Mouse (Mus musculus) embryonic facial prominence, embryonic 13.5 days (tissue): ENCODE measurements around the gene G6pc3. TPM values are rescaled to one million over a fixed set of nuclear protein-coding genes. Genes with fewer than 3 reads are reported as not detected.

ENCODE experiments used
- ATAC-seq: fragments of 200-750 bp; cut with Nextera tagmentation; 2 replicates; pipeline ENCODE4 v1.8.0; 2017; ENCODE audit warnings: low read depth; ENCODE audit not compliant: insufficient number of reproducible peaks, insufficient read depth, low FRiP score, low TSS enrichment
- H3K27ac ChIP-seq: fragments of 300-500 bp; sonication (generic); 2 replicates; pipeline ENCODE4 v1.5.1; 2015; ENCODE audit warnings: moderate library complexity, mild to moderate bottlenecking, inconsistent platforms
- H3K27me3 ChIP-seq: fragments of 300-500 bp; sonication (generic); 2 replicates; pipeline ENCODE4 v1.6.1; 2015; ENCODE audit warnings: mild to moderate bottlenecking, inconsistent platforms
- H3K36me3 ChIP-seq: fragments of 300-500 bp; sonication (generic); 2 replicates; pipeline ENCODE4 v1.6.1; 2015; ENCODE audit warnings: mild to moderate bottlenecking, inconsistent platforms
- H3K4me1 ChIP-seq: fragments of 300-500 bp; sonication (generic); 2 replicates; pipeline ENCODE4 v1.6.1; 2015; ENCODE audit warnings: inconsistent platforms
- H3K4me2 ChIP-seq: fragments of 300-500 bp; sonication (generic); 2 replicates; pipeline ENCODE4 v1.6.1; 2015; ENCODE audit warnings: moderate library complexity, mild to moderate bottlenecking, inconsistent platforms
- H3K4me3 ChIP-seq: fragments of 300-500 bp; sonication (generic); 2 replicates; pipeline ENCODE4 v1.5.1; 2015; ENCODE audit warnings: mild to moderate bottlenecking, inconsistent platforms
- H3K9ac ChIP-seq: fragments of 300-500 bp; sonication (generic); 2 replicates; pipeline ENCODE4 v1.6.1; 2015; ENCODE audit warnings: mild to moderate bottlenecking, inconsistent platforms
- H3K9me3 ChIP-seq: fragments of 300-500 bp; sonication (generic); 2 replicates; pipeline ENCODE4 v1.6.1; 2016; ENCODE audit warnings: inconsistent platforms
- WGBS: fragments of 180-500 bp; shearing (Covaris S2); methylation state at CpG from one replicate; pipeline ENCODE4 v1.1.7; 2015; ENCODE audit warnings: mixed read lengths; 5-methylcytosine and 5-hydroxymethylcytosine counted together
- polyA plus RNA-seq: library from polyadenylated mRNA; unstranded; fragments of >200 nt; fragmentation: Nextera tagmentation; extraction: Ambion mirVana; gene quantifications from 2 replicates; pipeline ENCODE4 v1.2.1, GENCODE M21; 2015

Gene G6pc3
- polyA plus RNA-seq: 27.6 and 28.3 TPM in 2 replicates

DNA sequence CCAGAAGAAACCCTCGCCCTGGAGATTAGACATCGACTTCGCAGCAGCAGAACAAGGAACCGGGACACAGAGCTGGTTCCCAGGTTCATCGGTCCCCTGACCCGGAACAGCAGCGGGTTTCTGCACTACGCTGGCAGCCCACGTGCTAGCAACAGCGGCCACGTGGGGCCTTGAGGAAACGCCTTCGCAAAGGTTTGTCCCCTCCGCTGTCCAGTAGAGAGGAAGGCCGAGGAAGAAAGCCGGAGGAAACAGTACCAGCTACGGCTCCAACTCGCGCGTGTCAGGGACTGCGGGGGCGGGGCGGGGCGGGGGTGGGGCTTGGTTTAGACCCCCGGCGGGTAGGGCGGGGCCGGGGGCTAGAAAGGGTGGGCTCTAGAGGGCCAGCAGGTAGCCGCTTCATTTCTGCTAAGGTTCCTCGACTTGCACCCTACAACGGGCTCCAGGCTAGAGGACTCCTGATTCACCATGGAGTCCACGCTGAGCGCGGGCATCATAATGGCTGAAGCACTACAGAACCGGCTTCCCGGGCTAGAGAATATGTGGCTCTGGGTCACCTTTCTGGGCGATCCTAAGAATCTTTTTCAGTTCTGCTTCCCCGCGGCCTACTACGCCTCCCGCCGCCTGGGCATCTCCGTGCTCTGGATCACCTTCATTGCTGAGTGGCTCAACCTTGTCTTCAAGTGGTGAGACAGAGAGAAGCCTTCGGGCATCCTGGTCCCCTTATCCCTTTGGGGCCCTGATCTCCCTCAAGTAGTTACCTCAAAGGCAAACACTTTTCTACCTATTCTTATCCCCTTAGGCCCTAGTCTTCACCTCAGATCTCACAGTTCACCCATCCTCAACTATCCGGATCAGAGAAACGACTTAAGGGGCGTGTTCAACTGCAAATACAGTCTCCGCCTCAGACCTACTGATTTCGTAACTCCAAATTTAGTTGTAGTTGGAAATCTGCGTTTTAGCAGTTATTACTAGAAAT, at the start of gene G6pc3:
G6pc3 (plus strand) TSS at position 160 of the 976 bp plus-strand sequence.
- peak within 1 kb of the TSS; percentile 69; the same call in 1 of the 2 replicates for H3K27ac ChIP-seq
- 1% methylated on average over 50 of the region's 50 CpGs for WGBS
- peak; percentile 81 for ATAC-seq

DNA sequence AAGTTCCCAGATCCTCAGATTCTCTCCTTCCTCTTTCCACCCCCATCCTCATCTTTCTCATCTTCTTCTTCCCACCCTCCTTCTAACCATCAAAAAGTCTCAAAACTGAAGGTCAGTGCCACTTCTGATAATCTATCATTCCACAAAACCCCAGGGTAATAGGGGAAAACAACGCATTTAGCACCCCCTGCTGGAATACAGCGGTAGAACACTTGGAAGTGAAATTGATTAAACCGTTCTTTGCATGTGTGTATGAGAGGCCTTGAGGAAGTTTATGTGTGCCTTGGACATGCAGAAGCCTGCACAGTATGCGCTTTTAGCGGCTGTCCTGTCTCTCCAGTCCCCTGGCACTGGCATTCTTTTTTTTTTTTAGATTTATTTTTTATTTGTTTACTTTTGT, 48.9 kb upstream of the G6pc3 start:
- 6% methylated on average over 5 of the region's 5 CpGs for WGBS
- Histone ChIP-seq H3K4me3 (no peak overlapping the region), H3K27ac (no peak overlapping the region), H3K9me3 (no peaks in the 10 kb centered on the region), H3K4me2 (no peak overlapping the region), H3K4me1 (peaks cover 4% of the 10 kb centered on the region), H3K9ac (no peak overlapping the region), H3K36me3 (no peaks in the 10 kb centered on the region), H3K27me3 (peaks cover 40% of the 10 kb centered on the region)
- no peak for ATAC-seq

More for the DNA sequence above, at the start of gene G6pc3:
- H3K4me2 ChIP-seq: peak within 1 kb of the TSS; percentile 88
- H3K9me3 ChIP-seq: no peaks in the 10 kb centered on the region
- no peaks in the 10 kb centered on the region for H3K27me3 ChIP-seq
- peaks cover 28% of the 10 kb centered on the region for H3K36me3 ChIP-seq
- H3K4me1 ChIP-seq: peaks cover 25% of the 10 kb centered on the region
- peak within 1 kb of the TSS; percentile 63 for H3K4me3 ChIP-seq
- H3K9ac ChIP-seq: peak within 1 kb of the TSS; percentile 75

DNA sequence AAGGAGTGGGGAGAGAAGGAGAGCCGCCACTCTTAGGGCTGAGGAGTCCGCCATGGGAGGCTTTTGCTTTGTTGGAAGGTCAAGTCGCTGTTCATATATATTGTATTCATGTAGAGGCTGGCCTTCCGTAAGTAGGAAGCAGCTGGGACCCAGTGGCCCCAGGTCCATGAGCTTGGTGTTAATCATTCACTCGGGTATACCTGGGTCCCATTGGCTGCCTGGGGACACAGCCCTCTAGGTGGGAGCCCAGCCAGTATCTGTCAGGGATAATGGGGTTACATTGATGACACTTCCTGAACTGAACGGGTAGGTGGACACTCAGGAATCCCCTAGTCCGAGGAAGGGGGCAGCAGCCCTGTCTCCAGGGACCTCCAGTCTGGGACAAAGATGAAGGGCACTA, 47.1 kb upstream of the G6pc3 start:
- H3K9me3 ChIP-seq: no peaks in the 10 kb centered on the region
- peaks cover 57% of the 10 kb centered on the region for H3K27me3 ChIP-seq
- H3K4me2 ChIP-seq: no peak overlapping the region
- ATAC-seq: no peak
- H3K9ac ChIP-seq: no peak overlapping the region
- H3K4me3 ChIP-seq: no peak overlapping the region
- WGBS: 68% methylated on average over 7 of the region's 7 CpGs
- H3K27ac ChIP-seq: no peak overlapping the region
- peaks cover 22% of the 10 kb centered on the region for H3K4me1 ChIP-seq
- no peaks in the 10 kb centered on the region for H3K36me3 ChIP-seq

DNA sequence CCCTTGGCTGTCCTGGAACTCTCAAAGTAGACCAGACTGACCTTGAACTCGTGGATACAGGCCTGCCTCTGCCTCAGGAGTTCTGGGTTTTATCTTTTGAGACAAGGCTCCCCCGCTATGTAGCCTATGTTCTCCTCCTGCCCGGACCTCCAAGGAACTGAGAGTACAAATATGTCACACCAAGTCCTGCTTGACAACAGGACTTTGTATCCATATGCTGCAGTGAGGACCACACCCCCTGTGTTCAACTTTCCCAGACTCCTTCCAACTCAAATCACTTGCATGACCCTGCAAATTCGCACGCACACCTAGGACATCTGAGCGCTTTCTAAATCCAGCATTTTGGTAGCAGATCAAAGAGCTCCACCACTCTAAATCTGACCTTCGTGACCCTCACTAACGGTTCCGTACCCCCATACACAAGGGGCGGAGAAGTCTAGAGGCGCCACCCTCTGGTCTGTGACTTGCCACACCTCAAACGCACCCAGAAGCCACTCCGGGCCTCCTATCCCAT, 44.4 kb upstream of the G6pc3 start:
- Histone ChIP-seq H3K4me2 (peak overlapping the region; percentile 63), H3K9ac (peak overlapping the region; percentile 61), H3K27ac (no peak overlapping the region), H3K27me3 (peaks cover 78% of the 10 kb centered on the region), H3K36me3 (no peaks in the 10 kb centered on the region), H3K9me3 (no peaks in the 10 kb centered on the region), H3K4me1 (peaks cover 25% of the 10 kb centered on the region), H3K4me3 (peak overlapping the region; percentile 42)
- 21% methylated on average over 13 of the region's 13 CpGs for WGBS
- ATAC-seq: no peak

DNA sequence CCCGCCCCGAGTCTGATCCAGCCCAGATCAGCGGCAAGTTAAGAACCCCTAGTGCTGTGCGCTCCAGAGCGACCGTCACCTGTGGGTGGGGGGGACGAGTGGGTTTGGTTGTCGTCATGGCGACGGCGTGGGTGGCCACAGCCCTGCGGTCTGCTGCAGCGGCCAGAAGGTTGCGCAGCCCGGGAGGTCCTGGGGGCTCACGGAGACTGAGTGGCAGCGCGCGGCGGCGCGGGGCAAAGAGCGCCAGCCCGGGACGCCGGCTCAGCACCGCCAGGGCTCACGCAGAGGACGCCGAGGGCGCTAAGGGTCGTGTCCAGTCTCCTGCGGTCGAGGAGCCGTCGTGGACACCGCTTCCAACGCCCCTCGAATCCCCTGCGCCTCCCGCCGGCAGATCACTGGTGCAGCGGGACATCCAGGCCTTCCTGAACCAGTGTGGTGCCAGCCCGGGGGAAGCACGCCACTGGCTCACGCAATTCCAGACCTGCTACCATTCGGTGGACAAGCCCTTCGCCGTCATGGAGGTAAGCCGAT, 43.9 kb upstream of the G6pc3 start, which contains the start of gene Nags:
Nags (plus strand) TSS at position 43 of the 531 bp plus-strand sequence.
- peak within 1 kb of the TSS; percentile 61 for H3K9ac ChIP-seq

DNA sequence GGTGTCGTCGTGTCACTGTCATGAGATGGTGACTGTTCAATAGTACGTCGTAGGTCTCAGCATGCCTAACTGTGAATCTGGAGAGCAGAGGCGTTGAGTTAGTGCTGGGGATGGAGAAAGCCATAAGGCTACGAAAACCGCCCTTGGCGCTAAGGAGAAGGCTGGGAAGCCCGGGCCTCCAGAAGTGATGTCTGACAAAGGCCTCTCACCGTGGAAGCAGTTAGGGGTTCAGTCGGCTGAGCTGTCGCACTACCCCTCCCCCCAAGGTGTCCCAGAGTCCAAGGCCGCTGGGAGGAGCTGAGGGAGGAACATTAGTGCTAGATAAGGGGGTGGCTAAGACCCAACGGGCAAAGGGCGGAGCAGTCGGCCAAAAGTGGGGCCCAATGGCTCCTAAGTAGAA, 43.4 kb upstream of the G6pc3 start:
- no peak overlapping the region for H3K27ac ChIP-seq
- peak overlapping the region; percentile 63 for H3K4me2 ChIP-seq
- H3K4me1 ChIP-seq: peaks cover 25% of the 10 kb centered on the region
- peaks cover 78% of the 10 kb centered on the region for H3K27me3 ChIP-seq
- H3K9me3 ChIP-seq: no peaks in the 10 kb centered on the region
- 3% methylated on average over 16 of the region's 16 CpGs for WGBS
- no peaks in the 10 kb centered on the region for H3K36me3 ChIP-seq
- peak overlapping the region; percentile 42 for H3K4me3 ChIP-seq
- 0 out of 2 replicates have a peak overlapping the region, but pooled peaks have one; percentile 36 for H3K9ac ChIP-seq
- no peak for ATAC-seq

More for the DNA sequence above, 43.9 kb upstream of the G6pc3 start, which contains the start of gene Nags:
- H3K36me3 ChIP-seq: no peaks in the 10 kb centered on the region
- H3K4me3 ChIP-seq: peak within 1 kb of the TSS; percentile 42
- H3K27me3 ChIP-seq: peaks cover 78% of the 10 kb centered on the region
- no peaks in the 10 kb centered on the region for H3K9me3 ChIP-seq
- no peak within 1 kb of the TSS for H3K27ac ChIP-seq
- peaks cover 25% of the 10 kb centered on the region for H3K4me1 ChIP-seq
- no peak for ATAC-seq
- peak within 1 kb of the TSS; percentile 63 for H3K4me2 ChIP-seq
- 2% methylated on average over 47 of the region's 50 CpGs for WGBS

DNA sequence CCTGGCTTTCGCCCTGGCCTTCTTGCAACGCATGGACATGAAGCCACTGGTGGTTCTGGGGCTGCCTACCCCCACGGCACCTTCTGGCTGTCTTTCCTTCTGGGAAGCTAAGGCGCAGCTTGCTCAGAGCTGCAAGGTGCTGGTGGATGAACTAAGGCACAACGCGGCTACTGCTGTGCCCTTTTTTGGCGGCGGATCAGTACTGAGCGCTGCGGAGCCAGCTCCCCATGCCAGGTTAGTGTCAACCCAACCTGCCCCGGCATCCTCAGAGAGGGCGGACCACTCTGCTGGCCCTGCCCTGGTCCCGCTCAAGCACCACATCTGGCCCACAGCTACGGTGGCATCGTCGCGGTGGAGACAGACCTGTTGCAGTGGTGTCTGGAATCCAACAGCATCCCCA, 42.9 kb upstream of the G6pc3 start:
- WGBS: 12% methylated on average over 17 of the region's 17 CpGs
- no peak overlapping the region for H3K27ac ChIP-seq
- H3K4me3 ChIP-seq: peak overlapping the region; percentile 42
- no peak overlapping the region for H3K4me2 ChIP-seq
- peaks cover 78% of the 10 kb centered on the region for H3K27me3 ChIP-seq
- H3K36me3 ChIP-seq: no peaks in the 10 kb centered on the region
- H3K4me1 ChIP-seq: peaks cover 25% of the 10 kb centered on the region
- H3K9me3 ChIP-seq: no peaks in the 10 kb centered on the region
- ATAC-seq: no peak
- no peak overlapping the region for H3K9ac ChIP-seq

DNA sequence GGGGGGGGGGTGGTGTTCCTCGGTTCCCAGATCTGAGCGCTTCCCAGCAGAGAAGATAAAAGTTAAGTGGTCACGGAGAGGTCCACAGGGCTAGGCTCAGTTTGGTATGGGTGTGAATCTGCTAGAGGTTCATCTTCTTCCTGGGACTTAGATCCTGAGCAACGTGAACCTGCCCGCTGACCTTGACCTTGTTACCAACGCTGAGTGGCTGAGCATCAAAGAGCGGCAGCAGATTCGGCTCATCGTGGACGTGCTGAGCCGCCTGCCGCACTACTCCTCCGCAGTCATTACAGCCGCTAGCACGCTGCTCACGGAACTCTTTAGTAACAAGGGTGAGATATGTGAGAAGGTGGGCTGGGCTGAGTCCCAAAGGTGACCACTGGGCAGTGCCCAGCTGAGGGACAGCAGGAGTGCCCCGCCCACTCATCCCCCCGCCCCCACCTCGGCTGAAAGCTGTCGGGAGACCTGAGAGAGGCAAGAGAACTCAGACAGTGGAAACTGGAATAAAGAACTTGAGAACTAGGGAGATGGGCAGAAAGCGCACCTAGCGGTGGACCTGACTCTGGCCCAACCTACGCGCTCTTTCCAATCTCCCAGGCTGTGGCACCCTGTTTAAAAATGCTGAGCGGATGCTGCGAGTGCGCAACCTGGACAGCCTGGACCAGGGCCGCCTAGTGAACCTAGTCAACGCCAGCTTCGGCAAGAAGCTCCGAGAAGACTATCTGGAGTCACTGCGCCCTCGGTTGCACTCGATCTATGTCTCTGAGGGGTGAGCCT, 42.0 kb upstream of the G6pc3 start:
- peaks cover 74% of the 10 kb centered on the region for H3K27me3 ChIP-seq
- H3K9me3 ChIP-seq: no peaks in the 10 kb centered on the region
- WGBS: 11% methylated on average over 34 of the region's 34 CpGs
- no peak for ATAC-seq
- 0 out of 2 replicates have a peak overlapping the region, but pooled peaks have one; percentile 42 for H3K4me3 ChIP-seq
- H3K27ac ChIP-seq: no peak overlapping the region
- H3K36me3 ChIP-seq: peaks cover 2% of the 10 kb centered on the region; the same call in 1 of the 2 replicates
- peak overlapping the region; percentile 33 for H3K4me2 ChIP-seq
- H3K9ac ChIP-seq: no peak overlapping the region
- H3K4me1 ChIP-seq: peaks cover 25% of the 10 kb centered on the region

DNA sequence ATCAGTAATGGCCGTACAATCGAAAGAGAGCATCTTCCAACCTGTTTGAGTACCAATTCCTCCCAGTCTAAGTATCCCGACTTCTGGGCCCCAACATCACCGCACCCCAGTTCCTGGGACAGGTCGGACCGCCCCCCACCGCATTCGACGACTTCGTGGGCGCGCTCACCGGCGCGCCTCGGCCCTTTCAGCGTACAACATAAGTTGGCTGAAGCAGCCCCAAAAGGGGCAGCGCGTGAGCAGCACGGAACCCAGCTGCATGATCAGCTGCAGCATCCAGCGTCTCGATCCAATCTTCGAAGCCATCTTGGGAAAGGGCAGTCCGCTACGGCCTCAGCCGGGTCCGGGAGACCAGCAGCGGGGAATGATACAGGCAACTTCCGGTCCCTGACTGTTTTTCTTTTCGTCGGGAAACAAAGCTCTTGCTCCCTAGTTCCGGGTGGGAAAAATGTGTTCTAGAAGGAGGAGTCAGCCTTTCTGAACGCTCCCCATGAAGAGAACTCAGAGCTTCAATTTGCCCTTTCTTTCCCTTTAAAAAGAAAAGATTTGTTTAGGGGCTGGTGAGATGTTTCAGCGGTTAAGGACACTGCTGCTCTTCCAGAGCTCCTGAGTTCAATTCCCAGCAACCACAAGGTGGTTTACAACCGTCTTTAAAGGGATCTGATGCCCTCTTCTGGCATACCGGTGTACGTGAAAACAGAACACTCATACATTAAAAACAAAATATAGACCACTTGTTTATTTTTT, 33.2 kb upstream of the G6pc3 start, which contains the start of gene Tmem101:
Tmem101 (minus strand) TSS at position 366 of the 747 bp plus-strand sequence.
- Histone ChIP-seq H3K27me3 (no peaks in the 10 kb centered on the region), H3K36me3 (peaks cover 34% of the 10 kb centered on the region), H3K9ac (peak within 1 kb of the TSS; percentile 84), H3K9me3 (no peaks in the 10 kb centered on the region), H3K4me1 (peaks cover 10% of the 10 kb centered on the region), H3K4me2 (peak within 1 kb of the TSS; percentile 89), H3K4me3 (peak within 1 kb of the TSS; percentile 73), H3K27ac (peak within 1 kb of the TSS; percentile 76)
- under 1% methylated on average over 37 of the region's 37 CpGs for WGBS
- peak; percentile 54; the same call in 1 of the 2 replicates for ATAC-seq

DNA sequence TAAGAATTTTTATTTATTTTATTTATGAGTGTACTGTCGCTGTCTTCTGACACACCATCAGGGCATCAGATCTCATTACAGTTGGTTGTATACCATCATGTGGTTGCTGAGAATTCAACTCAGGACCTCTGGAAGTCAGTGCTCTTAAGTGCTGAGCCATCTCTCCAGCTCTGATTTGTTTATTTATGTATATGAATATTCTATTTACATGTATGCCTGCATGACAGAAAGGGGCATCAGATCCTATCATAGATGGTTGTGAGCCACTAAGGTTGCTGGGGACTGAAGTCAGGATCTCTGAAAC, 32.7 kb upstream of the G6pc3 start:
- Histone ChIP-seq H3K27ac (no peak overlapping the region), H3K4me3 (no peak overlapping the region), H3K9ac (no peak overlapping the region), H3K36me3 (peaks cover 39% of the 10 kb centered on the region), H3K27me3 (no peaks in the 10 kb centered on the region), H3K4me1 (peaks cover 10% of the 10 kb centered on the region), H3K9me3 (no peaks in the 10 kb centered on the region), H3K4me2 (no peak overlapping the region)
- no peak for ATAC-seq
- WGBS: 9% methylated on average over 1 of the region's 1 CpGs
